Mouse (Mus musculus) embryo, embryonic 10 days (tissue): Measurements from ENCODE around the gene Pip5k1c.

ENCODE experiments used
- DNase-seq: peaks from one replicate; pipeline ENCODE4 v3.0.0-alpha.2; 2015; ENCODE audit warnings: low spot score

Pip5k1c gene

DNA sequence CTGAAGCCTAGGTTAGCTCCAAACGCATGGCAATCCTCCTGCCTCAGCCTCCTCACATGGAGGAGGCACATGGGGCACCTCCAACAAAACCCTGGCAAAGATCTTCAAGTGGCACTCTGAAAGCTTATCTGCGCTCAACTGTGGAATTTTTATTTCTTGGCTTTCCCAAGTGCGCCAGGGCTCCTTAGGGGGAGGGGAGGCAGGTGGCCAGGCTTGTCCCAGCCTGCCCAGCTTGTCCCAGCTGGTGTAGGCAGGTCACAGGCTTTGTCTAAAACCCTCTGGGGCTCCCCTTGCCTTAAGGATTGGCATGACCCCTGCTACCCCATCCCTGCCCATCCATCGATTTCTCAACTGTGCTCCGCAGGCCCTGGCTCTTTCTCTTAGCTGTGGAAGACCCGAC is 8.6 kb upstream of the Pip5k1c start:
- no peak for DNase-seq

DNA sequence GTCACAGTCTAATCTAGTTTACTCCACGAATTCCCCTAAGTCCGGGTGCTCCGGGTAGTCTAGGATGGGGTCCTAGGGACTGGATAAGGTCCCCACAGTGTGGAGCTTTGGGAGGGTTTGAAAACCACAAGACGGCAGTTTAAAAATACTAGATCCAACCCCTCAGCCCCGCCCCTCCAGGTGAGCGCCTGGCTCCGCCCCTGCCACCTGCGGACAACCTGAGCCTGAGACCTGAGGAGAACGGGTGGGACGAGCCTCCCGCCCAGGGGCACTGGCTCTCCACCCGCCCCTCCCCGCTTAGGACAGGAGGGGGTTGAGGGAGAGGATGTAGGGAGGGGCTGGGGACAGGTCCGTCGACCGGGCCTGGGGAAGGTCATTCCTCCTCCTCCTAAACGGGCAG is 8.0 kb upstream of the Pip5k1c start:
- DNase-seq = no peak

GRCm38 (mm10) chr10:81285694-81286450 is 6.9 kb upstream of the Pip5k1c start:
- DNase-seq = peak; percentile 91

DNA sequence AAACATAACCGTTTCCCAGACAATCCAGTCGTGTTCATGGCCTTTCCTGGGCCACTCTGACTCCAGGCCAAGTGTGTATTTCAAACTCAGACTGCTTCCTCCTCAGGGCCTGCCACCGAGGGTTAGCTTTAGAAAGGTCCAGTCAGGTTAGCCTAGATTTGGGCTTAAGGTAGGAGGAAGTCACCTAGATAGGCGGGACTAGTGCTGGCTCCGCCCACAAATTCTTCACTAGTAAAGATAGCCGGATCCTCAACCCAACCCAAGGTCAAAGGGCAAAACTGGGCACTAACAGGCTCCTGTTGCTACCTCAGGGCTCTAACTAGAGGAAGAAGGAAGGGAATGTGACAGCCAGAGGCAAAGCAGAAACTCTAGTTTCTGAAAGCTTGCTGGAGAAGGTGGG is 6.2 kb upstream of the Pip5k1c start:
- DNase-seq = peak; percentile 44

GRCm38 (mm10) chr10:81287513-81288157 is 5.1 kb upstream of the Pip5k1c start:
- DNase-seq = peak; percentile 41

DNA sequence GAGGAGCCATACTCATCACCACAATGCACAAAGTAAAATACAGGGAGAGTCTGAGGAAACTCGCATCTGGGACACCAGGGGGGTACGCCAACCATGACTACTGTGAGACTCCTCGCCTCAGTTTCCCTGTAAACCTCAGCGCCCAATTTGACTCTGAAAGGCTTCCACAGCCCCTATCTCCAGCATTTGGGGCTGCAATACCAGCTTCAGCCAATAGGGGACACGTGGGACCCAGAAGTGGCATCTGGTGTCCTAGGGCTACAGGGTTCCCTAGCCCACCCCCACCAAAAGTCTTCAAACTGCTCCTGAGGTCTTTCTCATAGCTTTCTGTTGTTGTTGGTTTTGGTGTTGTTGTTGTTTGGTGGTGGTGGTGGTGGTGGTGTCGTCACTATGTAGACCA is 4.2 kb upstream of the Pip5k1c start:
- DNase-seq = peak; percentile 56

DNA sequence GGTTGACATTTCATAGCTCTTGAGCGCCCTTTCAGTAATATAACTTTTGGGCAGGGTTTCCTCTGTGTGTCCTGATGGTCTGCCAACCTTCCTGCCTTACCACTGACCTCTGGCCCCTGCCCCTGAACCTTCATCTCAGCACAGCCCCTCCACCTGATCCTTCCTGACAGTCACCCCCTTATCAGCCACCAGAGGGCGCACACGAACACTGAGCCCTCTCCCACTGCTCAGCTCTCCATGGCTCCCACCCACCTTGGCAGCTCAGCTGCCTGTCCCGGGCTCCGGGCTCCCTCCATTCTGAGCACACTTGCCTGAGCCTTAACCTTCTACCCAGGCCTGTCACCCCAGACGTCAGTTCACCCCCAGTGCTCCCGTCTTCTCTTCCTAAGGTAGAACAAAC is 3.5 kb upstream of the Pip5k1c start:
- DNase-seq = peak; percentile 90

GRCm38 (mm10) chr10:81289811-81290210 is 3.0 kb upstream of the Pip5k1c start:
- DNase-seq = no peak

GRCm38 (mm10) chr10:81290698-81291460 is 1.9 kb upstream of the Pip5k1c start:
- DNase-seq = no peak

DNA sequence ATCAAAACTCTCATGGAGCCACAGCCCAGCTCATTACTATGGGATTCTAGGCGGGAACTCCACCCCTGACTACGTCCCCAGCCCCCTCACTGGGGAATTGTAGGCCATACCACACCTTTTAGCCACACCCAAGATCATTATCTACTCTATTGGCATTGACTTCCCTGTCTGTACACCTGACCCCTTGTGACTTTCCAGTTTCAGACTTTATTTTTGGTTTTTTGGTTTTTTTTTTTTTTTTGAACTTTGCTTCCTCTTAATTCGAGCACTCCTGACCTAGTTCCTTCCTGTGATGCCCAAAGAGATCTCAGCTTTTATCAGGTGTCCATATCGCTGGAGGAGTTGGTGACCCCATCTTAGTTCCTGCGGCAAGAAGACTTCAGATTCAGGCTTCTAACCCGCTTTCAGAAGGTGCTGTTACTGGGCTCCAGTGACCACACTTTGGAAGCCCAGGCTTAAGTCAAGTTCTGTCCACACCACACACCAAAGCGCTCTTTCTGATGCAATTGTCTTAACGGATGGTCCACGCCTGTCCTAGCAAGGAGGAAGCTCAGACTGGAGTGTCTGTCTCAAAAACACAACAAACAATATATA is 1.2 kb upstream of the Pip5k1c start, which contains the start of gene Tjp3:
Gene Tjp3 (minus strand): TSS at position 71 of the 594 bp plus-strand sequence.
- DNase-seq = no peak

- no peak for DNase-seq
These were observed 719 bp downstream of the Pip5k1c start for GRCm38 (mm10) chr10:81293334-81294030.

DNA sequence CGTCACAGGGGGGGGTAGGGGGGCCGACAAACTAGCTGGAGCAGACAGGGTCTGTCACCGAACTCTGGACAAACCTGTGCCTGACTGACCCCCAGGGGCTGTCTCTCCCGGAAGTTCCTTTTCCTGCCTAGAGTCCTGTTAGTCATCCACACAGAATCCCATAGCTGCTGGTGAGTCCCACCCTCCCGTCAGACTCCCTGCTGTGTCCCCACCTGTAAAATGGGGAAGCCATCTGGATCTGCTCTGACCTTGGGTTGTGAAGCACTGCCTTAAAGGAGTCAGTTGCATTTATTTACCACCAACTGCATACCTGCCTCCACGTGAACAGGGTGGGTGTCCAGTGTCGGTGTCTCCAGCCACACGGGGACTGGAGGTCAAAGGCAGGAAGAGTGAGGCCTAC is 1.7 kb downstream of the Pip5k1c start:
- no peak for DNase-seq

DNA sequence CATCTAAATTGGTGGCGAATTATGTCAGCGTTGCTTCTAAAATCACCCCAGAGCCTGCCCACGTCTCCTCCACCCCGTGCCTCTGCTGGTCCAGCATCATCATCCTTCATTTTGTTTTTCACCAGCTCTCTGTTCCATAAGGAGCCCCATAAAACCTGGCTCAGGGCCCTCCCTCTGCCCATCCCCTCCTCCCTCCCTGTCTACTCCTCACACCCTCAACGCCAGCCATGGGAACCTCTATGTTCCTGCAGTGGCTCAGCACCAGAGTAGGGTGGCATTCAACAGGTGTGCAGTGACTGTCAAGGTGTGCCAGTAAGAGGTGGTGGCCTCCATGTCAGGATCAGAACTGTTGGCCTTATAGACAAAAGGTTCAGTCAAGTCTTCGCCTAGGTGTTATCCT is 2.4 kb downstream of the Pip5k1c start:
- no peak for DNase-seq

DNA sequence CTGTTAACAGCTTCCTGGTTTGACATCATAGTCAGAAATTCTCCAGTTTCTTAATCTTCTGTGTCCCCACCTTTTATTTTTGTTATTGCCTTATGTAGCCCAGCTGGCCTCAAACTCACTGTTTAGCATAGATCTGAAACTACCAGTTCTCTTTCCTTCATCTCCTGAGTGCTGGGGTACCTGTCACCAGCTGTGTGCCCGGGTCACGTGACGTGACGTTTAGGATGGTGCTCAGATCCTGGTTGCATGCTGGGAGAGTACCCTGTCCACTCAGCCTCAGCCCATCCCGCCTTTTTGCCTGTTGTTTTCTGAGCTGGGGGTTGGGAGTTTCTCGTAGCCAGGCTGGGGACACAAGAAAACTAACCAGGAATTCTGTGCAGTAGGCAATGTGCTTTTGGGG is 4.5 kb downstream of the Pip5k1c start:
- no peak for DNase-seq

DNA sequence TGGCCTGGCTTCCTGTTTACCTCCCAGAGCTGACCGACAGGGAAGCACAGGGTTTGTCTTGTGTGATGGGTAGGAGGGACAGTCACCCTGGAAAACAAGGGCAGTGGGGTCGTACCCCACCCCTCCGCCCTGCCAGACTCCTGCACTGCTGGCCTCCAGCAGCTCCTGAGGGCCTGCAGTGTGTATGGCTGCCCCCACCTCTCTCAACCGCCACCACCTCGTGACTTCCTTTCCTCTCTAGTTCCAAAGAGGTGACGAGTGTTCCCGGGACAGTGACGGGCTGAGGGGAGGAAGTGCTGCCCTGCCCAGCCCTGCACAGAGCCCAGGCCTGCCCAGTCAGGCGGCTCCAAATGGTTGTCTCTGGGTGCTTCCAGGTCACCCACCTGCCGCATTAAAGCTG is 5.1 kb downstream of the Pip5k1c start:
- no peak for DNase-seq

GRCm38 (mm10) chr10:81298369-81299100 is 5.8 kb downstream of the Pip5k1c start:
- DNase-seq = no peak

DNA sequence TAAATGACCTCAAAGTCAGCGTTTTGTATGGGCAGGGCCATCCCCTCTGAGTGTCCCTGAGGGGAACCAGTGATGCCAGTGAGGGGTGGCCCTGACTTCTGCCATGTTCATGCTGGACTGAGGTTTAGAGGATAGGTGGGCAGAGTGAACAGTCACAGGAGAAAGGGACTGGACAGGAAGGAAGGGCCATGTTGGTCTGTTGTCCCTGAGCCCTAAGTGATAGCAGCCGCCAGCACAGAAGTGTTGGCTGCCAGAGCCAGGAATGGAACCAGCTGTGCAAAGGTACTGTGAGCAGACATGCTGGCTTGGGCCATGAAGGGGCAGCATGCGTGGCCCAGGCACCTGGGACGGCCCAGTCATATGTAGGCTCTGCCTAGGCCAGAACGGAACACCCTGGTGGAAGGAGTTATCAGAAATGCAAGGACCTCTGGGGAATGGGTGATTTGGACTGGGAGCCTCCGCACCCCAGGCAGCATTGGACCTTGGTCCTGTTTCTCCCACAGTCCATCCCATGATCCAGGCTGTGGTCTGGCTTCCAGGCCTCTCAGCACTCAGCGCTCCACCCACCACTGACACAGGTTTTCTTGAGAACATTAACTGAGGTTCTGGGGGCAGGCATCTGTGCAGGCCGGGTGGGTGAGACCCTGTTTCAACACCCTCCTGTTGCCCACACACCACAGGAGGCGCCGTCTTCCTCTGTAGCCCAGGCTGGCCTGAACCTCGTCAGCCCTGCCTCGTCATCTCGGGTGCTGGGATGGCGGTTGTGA is 7.0 kb downstream of the Pip5k1c start:
- no peak for DNase-seq

- no peak for DNase-seq
These were observed 7.7 kb downstream of the Pip5k1c start for GRCm38 (mm10) chr10:81300352-81300907.

DNA sequence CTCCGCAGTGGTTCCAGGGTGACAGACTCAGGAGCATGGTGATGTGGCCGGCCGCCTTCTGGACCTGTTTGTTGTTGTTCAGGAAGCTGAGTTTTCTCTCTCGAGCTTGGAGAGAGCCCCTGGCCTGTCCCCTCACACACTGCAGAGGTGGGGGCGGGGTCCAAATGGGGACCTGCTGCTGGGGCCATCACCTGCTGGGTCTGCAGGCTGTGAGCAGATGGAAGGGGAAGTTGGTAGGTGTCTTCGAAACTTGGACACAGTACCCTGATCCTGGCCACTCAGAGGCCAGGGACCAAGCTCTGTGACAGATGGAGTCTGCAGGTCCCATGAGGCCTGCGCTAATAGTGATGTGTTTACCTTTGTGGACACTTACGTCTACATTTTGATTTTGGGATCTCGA is 8.6 kb downstream of the Pip5k1c start:
- DNase-seq = no peak

- no peak for DNase-seq
These were observed 9.5 kb downstream of the Pip5k1c start for GRCm38 (mm10) chr10:81302288-81302687.
